Mouse (Mus musculus): ENCODE measurements at regions not wholly inside any gene's neighbourhood (a gene's known extent, or its start where the extent isn't known, plus 50 kb on each side); places are given as distances from the start of the nearest gene placed in this dataset.

- DNase-seq (ENCODE audit: extremely low spot score, low spot score): no peak
Observed at GRCm38 (mm10) chr2:48456072-48457040, 357.6 kb upstream of the Acvr2a start.

GRCm38 (mm10) chr2:48457117-48457516 is 356.8 kb upstream of the Acvr2a start:
- DNase-seq (ENCODE audit: extremely low spot score, low spot score): no peak

- DNase-seq (ENCODE audit: extremely low spot score, low spot score): no peak
Observed at GRCm38 (mm10) chr2:48465483-48465882, 348.4 kb upstream of the Acvr2a start.

- DNase-seq (ENCODE audit: extremely low spot score, low spot score): no peak
Observed at GRCm38 (mm10) chr2:48468895-48469294, 345.0 kb upstream of the Acvr2a start.

GRCm38 (mm10) chr2:48469357-48469756 is 344.6 kb upstream of the Acvr2a start:
- no peak for DNase-seq (ENCODE audit: extremely low spot score, low spot score)

GRCm38 (mm10) chr2:48473102-48473501 is 340.8 kb upstream of the Acvr2a start:
- no peak for DNase-seq (ENCODE audit: extremely low spot score, low spot score)

GRCm38 (mm10) chr2:48474642-48475041 is 339.3 kb upstream of the Acvr2a start:
- DNase-seq (ENCODE audit: extremely low spot score, low spot score): no peak

GRCm38 (mm10) chr2:48476777-48477176 is 337.1 kb upstream of the Acvr2a start:
- DNase-seq (ENCODE audit: extremely low spot score, low spot score): no peak

- no peak for DNase-seq (ENCODE audit: extremely low spot score, low spot score)
Observed at GRCm38 (mm10) chr2:48477336-48477735, 336.6 kb upstream of the Acvr2a start.

GRCm38 (mm10) chr2:48479601-48480000 is 334.3 kb upstream of the Acvr2a start:
- DNase-seq (ENCODE audit: extremely low spot score, low spot score): no peak

GRCm38 (mm10) chr2:48480428-48481191 is 333.3 kb upstream of the Acvr2a start:
- no peak for DNase-seq (ENCODE audit: extremely low spot score, low spot score)

GRCm38 (mm10) chr2:48481209-48481742 is 332.6 kb upstream of the Acvr2a start:
- DNase-seq (ENCODE audit: extremely low spot score, low spot score): peak; percentile 57

- no peak for DNase-seq (ENCODE audit: extremely low spot score, low spot score)
Observed at GRCm38 (mm10) chr2:48493574-48493973, 320.3 kb upstream of the Acvr2a start.

GRCm38 (mm10) chr2:48494065-48494464 is 319.8 kb upstream of the Acvr2a start:
- peak; percentile 32 for DNase-seq (ENCODE audit: extremely low spot score, low spot score)

- no peak for DNase-seq (ENCODE audit: extremely low spot score, low spot score)
Observed at GRCm38 (mm10) chr2:48494632-48495031, 319.3 kb upstream of the Acvr2a start.

GRCm38 (mm10) chr2:48498047-48498723 is 315.7 kb upstream of the Acvr2a start:
- no peak for DNase-seq (ENCODE audit: extremely low spot score, low spot score)

- DNase-seq (ENCODE audit: extremely low spot score, low spot score): no peak
Observed at GRCm38 (mm10) chr2:48499396-48499795, 314.5 kb upstream of the Acvr2a start.

- no peak for DNase-seq (ENCODE audit: extremely low spot score, low spot score)
Observed at GRCm38 (mm10) chr2:48501387-48501786, 312.5 kb upstream of the Acvr2a start.

GRCm38 (mm10) chr2:48513848-48514247 is 300.1 kb upstream of the Acvr2a start:
- no peak for DNase-seq (ENCODE audit: extremely low spot score, low spot score)

- DNase-seq (ENCODE audit: extremely low spot score, low spot score): no peak
Observed at GRCm38 (mm10) chr2:48519838-48520404, 294.0 kb upstream of the Acvr2a start.

- peak; percentile 17 for DNase-seq (ENCODE audit: extremely low spot score, low spot score)
Observed at GRCm38 (mm10) chr2:48520535-48520971, 293.4 kb upstream of the Acvr2a start.
